Mouse (Mus musculus): ENCODE results near the gene Gm4969. TPM values are rescaled to one million over a fixed set of nuclear protein-coding genes. Genes with fewer than 3 reads are reported as not detected.

The Gm4969 gene
- total and polyA plus RNA-seq, 3 experiments: not detected

DNA sequence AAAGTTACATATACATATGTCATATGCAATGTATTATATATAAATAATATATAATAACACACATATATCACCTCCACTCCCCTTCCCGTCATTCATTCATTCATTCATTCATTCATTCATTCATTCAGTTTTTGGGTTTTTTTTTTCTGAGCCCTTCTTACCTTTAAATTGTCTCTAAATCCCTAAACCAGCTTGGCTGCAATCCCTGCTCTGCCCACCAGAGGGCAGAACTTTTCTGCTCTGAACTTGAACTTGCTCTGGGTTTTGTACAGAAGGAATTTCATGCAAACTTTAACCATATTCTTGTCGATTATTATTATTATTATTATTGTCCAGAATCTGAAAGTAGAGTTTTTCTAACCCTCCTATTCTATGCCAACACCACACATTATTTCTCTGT lies 49.5 kb downstream of the Gm4969 start:
- no peaks in the 10 kb centered on the region for H3K9me3 ChIP-seq (replicated peaks; ENCODE audit: insufficient read depth, low read length)
- H3K36me3 ChIP-seq (ENCODE audit: control insufficient read depth in 1 of 2, insufficient read depth in 2 of 2, low read length in 2 of 2): no peaks in the 10 kb centered on the region
- peak; percentile 87 for DNase-seq (ENCODE audit: low read depth, low spot score)
- TF ChIP-seq ZNF384 (IDR thresholded peaks at IDR 0.05; ENCODE audit: low read depth, low read length) (peak; percentile 62), ZC3H11A (IDR thresholded peaks at IDR 0.05; ENCODE audit: low read depth, low read length) (peak; percentile 65), MXI1 (IDR thresholded peaks at IDR 0.05; ENCODE audit: low read depth, low read length) (no peak), SMC3 (IDR thresholded peaks at IDR 0.05; ENCODE audit: low read depth, low read length) (peak; percentile 87), CTCF (IDR thresholded peaks at IDR 0.05 in 2 of 3, conservative IDR thresholded peaks at IDR 0.05 in 1 of 3; ENCODE audit: control insufficient read depth in 1 of 3, insufficient read depth in 1 of 3, low read depth in 2 of 3, low read length in 3 of 3, poor library complexity in 1 of 3, severe bottlenecking in 1 of 3) (peak; percentile 81 to 86 (median 84)), RCOR1 (IDR thresholded peaks at IDR 0.05; ENCODE audit: low read depth, low read length) (no peak), RAD21 (IDR thresholded peaks at IDR 0.05; ENCODE audit: low read depth, low read length) (peak; percentile 71), ELF1 (IDR thresholded peaks at IDR 0.05; ENCODE audit: low read depth, low read length) (no peak), USF2 (IDR thresholded peaks at IDR 0.05; ENCODE audit: borderline replicate concordance in 1 of 2, insufficient read depth in 1 of 2, low read depth in 1 of 2, low read length in 2 of 2) (no peak), SIN3A (IDR thresholded peaks at IDR 0.05; ENCODE audit: low read length) (peak; percentile 61; the same call in 1 of the 2 replicates)
- H3K79me2 ChIP-seq (ENCODE audit: control insufficient read depth, insufficient read depth, low read length, poor library complexity): no peaks in the 10 kb centered on the region
- H3K27me3 ChIP-seq (ENCODE audit: control insufficient read depth in 1 of 2, insufficient read depth in 2 of 2, low read length in 2 of 2): no peaks in the 10 kb centered on the region
- no peaks in the 10 kb centered on the region for H3K4me1 ChIP-seq (ENCODE audit: control insufficient read depth in 1 of 2, insufficient read depth in 2 of 2, low read length in 2 of 2)
- H3K4me3 ChIP-seq (ENCODE audit: control insufficient read depth in 1 of 2, insufficient read depth in 1 of 2, low read depth in 2 of 2, low read length in 2 of 2): no peak overlapping the region
- no peak overlapping the region for H3K9ac ChIP-seq (ENCODE audit: control insufficient read depth, low read depth, low read length, poor library complexity, severe bottlenecking)
- no peak overlapping the region for H3K27ac ChIP-seq (ENCODE audit: control insufficient read depth, low read depth, low read length)

DNA sequence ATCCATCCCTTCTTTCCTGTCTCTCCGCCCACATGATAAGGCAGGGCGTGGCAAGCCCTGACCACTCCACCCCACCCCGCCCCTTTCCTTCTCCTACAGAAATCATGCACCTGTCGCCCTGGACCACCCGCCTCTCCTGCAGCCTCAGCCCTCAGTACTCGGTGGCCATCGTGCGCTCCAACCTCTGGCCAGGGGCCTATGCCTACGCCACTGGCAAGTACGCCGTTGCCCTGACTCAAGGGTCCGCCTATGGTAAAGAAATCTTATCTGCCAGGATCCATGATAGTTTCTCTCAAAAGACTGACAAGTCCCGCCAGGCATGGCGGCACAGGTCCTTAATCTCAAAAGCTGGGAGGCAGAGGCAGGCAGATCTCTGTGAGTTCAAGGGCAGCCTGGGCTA lies 50.2 kb downstream of the Gm4969 start:
- H3K27me3 ChIP-seq (ENCODE audit: control insufficient read depth in 1 of 2, insufficient read depth in 2 of 2, low read length in 2 of 2): no peaks in the 10 kb centered on the region
- no peaks in the 10 kb centered on the region for H3K36me3 ChIP-seq (ENCODE audit: control insufficient read depth in 1 of 2, insufficient read depth in 2 of 2, low read length in 2 of 2)
- H3K4me1 ChIP-seq (ENCODE audit: control insufficient read depth in 1 of 2, insufficient read depth in 2 of 2, low read length in 2 of 2): no peaks in the 10 kb centered on the region
- H3K79me2 ChIP-seq (ENCODE audit: control insufficient read depth, insufficient read depth, low read length, poor library complexity): no peaks in the 10 kb centered on the region
- H3K9me3 ChIP-seq (replicated peaks; ENCODE audit: insufficient read depth, low read length): no peaks in the 10 kb centered on the region
- no peak overlapping the region for H3K4me3 ChIP-seq (ENCODE audit: control insufficient read depth in 1 of 2, insufficient read depth in 1 of 2, low read depth in 2 of 2, low read length in 2 of 2)
- no peak for DNase-seq (ENCODE audit: low read depth, low spot score)
- no peak overlapping the region for H3K27ac ChIP-seq (ENCODE audit: control insufficient read depth, low read depth, low read length)
- TF ChIP-seq GABPA (IDR thresholded peaks at IDR 0.05; ENCODE audit: low read depth, low read length): no peak
- no peak for TF ChIP-seq ZC3H11A (IDR thresholded peaks at IDR 0.05; ENCODE audit: low read depth, low read length)
- TF ChIP-seq TAL1 (IDR thresholded peaks at IDR 0.05; ENCODE audit: low read length): no peak
- TF ChIP-seq CHD1 (IDR thresholded peaks at IDR 0.05; ENCODE audit: low read depth, low read length): no peak
- TF ChIP-seq POLR2AphosphoS2 (IDR thresholded peaks at IDR 0.05; ENCODE audit: low read length): no peak
- TF ChIP-seq MAZ (IDR thresholded peaks at IDR 0.05; ENCODE audit: low read depth, low read length): no peak
- no peak for TF ChIP-seq TBP (IDR thresholded peaks at IDR 0.05; ENCODE audit: low read depth, low read length)
- no peak overlapping the region for H3K9ac ChIP-seq (ENCODE audit: control insufficient read depth, low read depth, low read length, poor library complexity, severe bottlenecking)

DNA sequence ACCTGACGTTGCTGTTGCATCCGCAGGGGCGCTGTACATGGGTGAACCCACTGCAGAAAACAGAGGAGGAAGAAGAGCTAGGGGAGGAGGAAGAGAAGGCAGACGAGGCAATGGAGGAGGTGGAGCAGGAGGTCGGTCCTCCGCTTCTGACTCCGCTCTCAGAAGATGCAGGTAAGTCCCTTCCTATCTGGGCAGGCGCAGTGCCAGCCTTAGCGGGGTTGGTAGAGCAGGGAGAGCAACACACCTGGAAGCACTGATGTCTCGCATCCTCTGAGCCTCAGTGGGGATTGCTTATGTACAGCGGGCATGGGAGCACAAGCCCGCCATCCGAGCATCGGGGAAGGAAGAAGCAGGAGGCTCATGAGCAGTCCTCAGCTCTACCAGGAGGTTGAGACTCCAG lies 51.1 kb downstream of the Gm4969 start:
- no peak for TF ChIP-seq SMC3 (IDR thresholded peaks at IDR 0.05; ENCODE audit: low read depth, low read length)
- TF ChIP-seq ZNF384 (IDR thresholded peaks at IDR 0.05; ENCODE audit: low read depth, low read length): no peak
- no peak for TF ChIP-seq MAX (IDR thresholded peaks at IDR 0.05; ENCODE audit: low read length)
- no peak for TF ChIP-seq NELFE (IDR thresholded peaks at IDR 0.05; ENCODE audit: low read depth, low read length)
- TF ChIP-seq UBTF (IDR thresholded peaks at IDR 0.05; ENCODE audit: borderline replicate concordance, insufficient read depth, low read depth, low read length): no peak
- TF ChIP-seq NRF1 (IDR thresholded peaks at IDR 0.05; ENCODE audit: insufficient read depth, low read depth, low read length, poor library complexity, severe bottlenecking): no peak
- no peak for TF ChIP-seq EP300 (IDR thresholded peaks at IDR 0.05; ENCODE audit: low read depth in 1 of 2, low read length in 2 of 2)
- no peak for TF ChIP-seq POLR2AphosphoS2 (IDR thresholded peaks at IDR 0.05; ENCODE audit: low read length)
- no peak for TF ChIP-seq JUND (IDR thresholded peaks at IDR 0.05; ENCODE audit: low read depth, low read length)
- TF ChIP-seq CHD2 (IDR thresholded peaks at IDR 0.05; ENCODE audit: low read length): no peak
- no peak for TF ChIP-seq SIN3A (IDR thresholded peaks at IDR 0.05; ENCODE audit: low read length)
- no peak for TF ChIP-seq ZKSCAN1 (IDR thresholded peaks at IDR 0.05; ENCODE audit: low read depth, low read length)
- TF ChIP-seq KAT2A (conservative IDR thresholded peaks at IDR 0.05; ENCODE audit: low read depth, low read length): no peak
- no peak for TF ChIP-seq TBP (IDR thresholded peaks at IDR 0.05; ENCODE audit: low read depth, low read length)
- no peak for TF ChIP-seq BHLHE40 (IDR thresholded peaks at IDR 0.05; ENCODE audit: borderline replicate concordance, low read depth, low read length)
- TF ChIP-seq ETS1 (IDR thresholded peaks at IDR 0.05; ENCODE audit: low read depth, low read length): no peak
- Histone ChIP-seq H3K4me1 (ENCODE audit: control insufficient read depth in 1 of 2, insufficient read depth in 2 of 2, low read length in 2 of 2) (no peaks in the 10 kb centered on the region), H3K79me2 (ENCODE audit: control insufficient read depth, insufficient read depth, low read length, poor library complexity) (no peaks in the 10 kb centered on the region), H3K27ac (ENCODE audit: control insufficient read depth, low read depth, low read length) (no peak overlapping the region), H3K9ac (ENCODE audit: control insufficient read depth, low read depth, low read length, poor library complexity, severe bottlenecking) (no peak overlapping the region), H3K27me3 (ENCODE audit: control insufficient read depth in 1 of 2, insufficient read depth in 2 of 2, low read length in 2 of 2) (no peaks in the 10 kb centered on the region), H3K36me3 (ENCODE audit: control insufficient read depth in 1 of 2, insufficient read depth in 2 of 2, low read length in 2 of 2) (no peaks in the 10 kb centered on the region), H3K9me3 (replicated peaks; ENCODE audit: insufficient read depth, low read length) (no peaks in the 10 kb centered on the region), H3K4me3 (ENCODE audit: control insufficient read depth in 1 of 2, insufficient read depth in 1 of 2, low read depth in 2 of 2, low read length in 2 of 2) (no peak overlapping the region)
- DNase-seq (ENCODE audit: low read depth, low spot score): no peak
